Mouse (Mus musculus): ENCODE measurements around the gene Osbpl9.

DNA sequence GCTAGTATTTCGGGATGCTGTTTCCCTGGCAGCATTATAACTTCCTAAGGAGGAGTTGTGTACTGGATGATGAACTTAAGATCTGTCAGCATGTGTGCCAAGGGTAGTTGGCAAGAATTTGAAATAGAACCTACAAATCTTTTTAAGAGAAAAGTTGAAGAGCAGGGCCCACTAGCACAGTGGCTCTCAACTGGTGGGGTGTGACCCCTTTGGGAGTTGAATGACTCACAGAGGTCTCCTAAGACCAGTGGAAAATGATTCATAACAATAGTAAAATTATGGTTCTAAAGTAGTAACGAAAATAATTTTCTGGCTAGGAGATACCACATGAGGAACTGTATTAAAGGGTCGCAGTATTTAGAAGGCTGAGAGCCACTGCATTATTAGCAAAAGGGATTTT lies 67.1 kb downstream of the Osbpl9 start:
- TF ChIP-seq GATA1 (IDR thresholded peaks at IDR 0.05; ENCODE audit: borderline replicate concordance, low read length) (no peak), FLI1 (IDR thresholded peaks at IDR 0.05; ENCODE audit: low read length) (no peak)

Data from megakaryocyte, embryonic 14.5 days (primary cell).